Mouse (Mus musculus): ENCODE data around the gene Sugct.
"Not testable (repeated sequence)": the region's sequence is repeated elsewhere in the genome, so short reads cannot be mapped to it uniquely, and the experiment has no call there.

Sugct gene

GRCm38 (mm10) chr13:16901424-16901823, 793.9 kb downstream of the Sugct start:
- DNase-seq (ENCODE audit: low read depth, low spot score) = no peak

- DNase-seq (ENCODE audit: low read depth, low spot score) = no peak
Observed at GRCm38 (mm10) chr13:16898084-16898792, 797.1 kb downstream of the Sugct start.

GRCm38 (mm10) chr13:16878056-16878455, 817.3 kb downstream of the Sugct start:
- DNase-seq (ENCODE audit: low read depth, low spot score) = no peak

- no peak for DNase-seq (ENCODE audit: low read depth, low spot score)
Observed at GRCm38 (mm10) chr13:16859986-16860385, 835.4 kb downstream of the Sugct start.

GRCm38 (mm10) chr13:16847236-16847635, 848.1 kb downstream of the Sugct start:
- no peak for DNase-seq (ENCODE audit: low read depth, low spot score)

- no peak for DNase-seq (ENCODE audit: low read depth, low spot score)
Observed at GRCm38 (mm10) chr13:16840994-16841393, 854.4 kb downstream of the Sugct start.

GRCm38 (mm10) chr13:16838409-16838808, 856.9 kb downstream of the Sugct start:
- no peak for DNase-seq (ENCODE audit: low read depth, low spot score)

GRCm38 (mm10) chr13:16835111-16835510, 860.2 kb downstream of the Sugct start:
- no peak for DNase-seq (ENCODE audit: low read depth, low spot score)

GRCm38 (mm10) chr13:16833069-16833468, 862.3 kb downstream of the Sugct start:
- no peak for DNase-seq (ENCODE audit: low read depth, low spot score)

GRCm38 (mm10) chr13:16831840-16832239, 863.5 kb downstream of the Sugct start:
- no peak for DNase-seq (ENCODE audit: low read depth, low spot score)

- not testable (repeated sequence) for DNase-seq (ENCODE audit: low read depth, low spot score)
Observed at GRCm38 (mm10) chr13:16830291-16830690, 865.1 kb downstream of the Sugct start.

- no peak for DNase-seq (ENCODE audit: low read depth, low spot score)
Observed at GRCm38 (mm10) chr13:16829589-16829988, 865.8 kb downstream of the Sugct start.

- DNase-seq (ENCODE audit: low read depth, low spot score) = no peak
Observed at GRCm38 (mm10) chr13:16825619-16826018, 869.7 kb downstream of the Sugct start.

- DNase-seq (ENCODE audit: low read depth, low spot score) = no peak
Observed at GRCm38 (mm10) chr13:16821785-16822184, 873.6 kb downstream of the Sugct start.

- DNase-seq (ENCODE audit: low read depth, low spot score) = no peak
Observed at GRCm38 (mm10) chr13:16817471-16817870, 877.9 kb downstream of the Sugct start.

GRCm38 (mm10) chr13:16816747-16817146, 878.6 kb downstream of the Sugct start:
- DNase-seq (ENCODE audit: low read depth, low spot score) = no peak

- DNase-seq (ENCODE audit: low read depth, low spot score) = no peak
Observed at GRCm38 (mm10) chr13:16812268-16812667, 883.1 kb downstream of the Sugct start.
